Mouse (Mus musculus): ENCODE results near the gene Atp6v1fnb. TPM values are rescaled to one million over a fixed set of nuclear protein-coding genes. Genes with fewer than 3 reads are reported as not detected.

The Atp6v1fnb gene
- not detected in 2 replicates for polyA plus RNA-seq (2015; fragmentation: Nextera tagmentation; extraction: Ambion mirVana)

GRCm38 (mm10) chr6:29471137-29471536 is at the start of gene Atp6v1fnb:
Atp6v1fnb (plus strand) TSS chr6:29471437.

GRCm38 (mm10) chr6:29433038-29433803 is 38.0 kb upstream of the Atp6v1fnb start, which contains the start of gene Flnc:
Flnc (plus strand) TSS chr6:29433256.

GRCm38 (mm10) chr6:29467583-29468354 is 3.5 kb upstream of the Atp6v1fnb start, which contains the start of gene Atp6v1f:
Atp6v1f (plus strand) TSS chr6:29467718.

GRCm38 (mm10) chr6:29507447-29508309 is 36.4 kb downstream of the Atp6v1fnb start, which contains the start of gene Kcp:
Kcp (minus strand) TSS chr6:29507952.

Other genes with a start within 250 kb of the Atp6v1fnb start
- 18.1 and 21.3 TPM in 2 replicates for gene Hilpda, start 198.9 kb upstream of the Atp6v1fnb start, polyA plus RNA-seq (2015; fragmentation: Nextera tagmentation; extraction: Ambion mirVana)
- 0.40 TPM in 1 of 2 replicates, not detected in the other for gene Fam71f2, start 191.8 kb upstream of the Atp6v1fnb start, polyA plus RNA-seq (2015; fragmentation: Nextera tagmentation; extraction: Ambion mirVana)
- not detected in 2 replicates for gene Fam71f1, start 152.3 kb upstream of the Atp6v1fnb start, polyA plus RNA-seq (2015; fragmentation: Nextera tagmentation; extraction: Ambion mirVana)
- gene Calu, start 123.4 kb upstream of the Atp6v1fnb start, polyA plus RNA-seq (2015; fragmentation: Nextera tagmentation; extraction: Ambion mirVana), result 170 and 196 TPM in 2 replicates
- gene Opn1sw, start 83.0 kb upstream of the Atp6v1fnb start, polyA plus RNA-seq (2015; fragmentation: Nextera tagmentation; extraction: Ambion mirVana), result 1.1 and 1.2 TPM in 2 replicates
- gene Ccdc136, start 75.1 kb upstream of the Atp6v1fnb start, polyA plus RNA-seq (2015; fragmentation: Nextera tagmentation; extraction: Ambion mirVana), result 15.9 and 16.1 TPM in 2 replicates
- 51.6 and 74.2 TPM in 2 replicates for gene Flnc, start 38.2 kb upstream of the Atp6v1fnb start, polyA plus RNA-seq (2015; fragmentation: Nextera tagmentation; extraction: Ambion mirVana)
- gene Atp6v1f, start 3.7 kb upstream of the Atp6v1fnb start, polyA plus RNA-seq (2015; fragmentation: Nextera tagmentation; extraction: Ambion mirVana), result 142 and 145 TPM in 2 replicates
- 6.4 and 8.1 TPM in 2 replicates for gene Kcp, start 36.5 kb downstream of the Atp6v1fnb start, polyA plus RNA-seq (2015; fragmentation: Nextera tagmentation; extraction: Ambion mirVana)
- gene Irf5, start 55.2 kb downstream of the Atp6v1fnb start, polyA plus RNA-seq (2015; fragmentation: Nextera tagmentation; extraction: Ambion mirVana), result 3.0 and 4.6 TPM in 2 replicates
- gene Tnpo3, start 138.4 kb downstream of the Atp6v1fnb start, polyA plus RNA-seq (2015; fragmentation: Nextera tagmentation; extraction: Ambion mirVana), result 29.4 and 30.3 TPM in 2 replicates
- gene Tspan33, start 222.8 kb downstream of the Atp6v1fnb start, polyA plus RNA-seq (2015; fragmentation: Nextera tagmentation; extraction: Ambion mirVana), result 4.2 and 4.6 TPM in 2 replicates

Data from skeletal muscle tissue, postnatal 0 days (tissue).